Mouse (Mus musculus) CD4-positive naive resting alpha-beta T cell, adult 76 days (primary cell): ENCODE measurements around the gene Rrp12. TPM values are rescaled to one million over a fixed set of nuclear protein-coding genes. Genes with fewer than 3 reads are reported as not detected.

Experiments
- total RNA-seq: library from RNA; stranded (reverse); gene quantifications from one replicate; pipeline ENCODE4 v1.2.4, GENCODE M21; 2023

Gene Rrp12
- 36.7 TPM for total RNA-seq

GRCm38 (mm10) chr19:41895460-41896318 lies at the start of gene Rrp12:
Gene Rrp12 (minus strand): TSS chr19:41896173.

GRCm38 (mm10) chr19:41933179-41934086 lies 37.5 kb upstream of the Rrp12 start, which contains the start of the genes Exosc1 and Zdhhc16:
Gene Exosc1 (minus strand): TSS chr19:41933423.
Gene Zdhhc16 (plus strand): TSS chr19:41933480.

GRCm38 (mm10) chr19:41911178-41912073 lies 15.5 kb upstream of the Rrp12 start, which contains the start of gene Pgam1:
Gene Pgam1 (plus strand): TSS chr19:41911923.

GRCm38 (mm10) chr19:41847992-41848851 lies 47.8 kb downstream of the Rrp12 start, which contains the start of gene Frat2:
Gene Frat2 (minus strand): TSS chr19:41848132.

GRCm38 (mm10) chr19:41829381-41830105 lies 66.4 kb downstream of the Rrp12 start, which contains the start of gene Frat1:
Gene Frat1 (plus strand): TSS chr19:41829970.

Other genes with a start within 250 kb of the Rrp12 start
- gene Slit1, start 152.5 kb downstream of the Rrp12 start, total RNA-seq: not detected
- gene Arhgap19, start 94.1 kb downstream of the Rrp12 start, total RNA-seq: 1.7 TPM
- 74.5 TPM for gene Frat1, start 66.2 kb downstream of the Rrp12 start, total RNA-seq
- gene Frat2, start 48.0 kb downstream of the Rrp12 start, total RNA-seq: 157 TPM
- 40.7 TPM for gene Pgam1, start 15.8 kb upstream of the Rrp12 start, total RNA-seq
- 37.9 TPM for gene Exosc1, start 37.2 kb upstream of the Rrp12 start, total RNA-seq
- 23.9 TPM for gene Zdhhc16, start 37.3 kb upstream of the Rrp12 start, total RNA-seq
- gene Mms19, start 85.0 kb upstream of the Rrp12 start, total RNA-seq: 106 TPM
- 6.7 TPM for gene Ubtd1, start 85.6 kb upstream of the Rrp12 start, total RNA-seq
- gene Ankrd2, start 139.8 kb upstream of the Rrp12 start, total RNA-seq: not detected
- gene Hoga1, start 149.4 kb upstream of the Rrp12 start, total RNA-seq: not detected
- gene 4933411K16Rik, start 156.1 kb upstream of the Rrp12 start, total RNA-seq: not detected
- gene Morn4, start 190.2 kb upstream of the Rrp12 start, total RNA-seq: not detected
- gene Pi4k2a, start 194.3 kb upstream of the Rrp12 start, total RNA-seq: 54.0 TPM
- 9.9 TPM for gene Avpi1, start 232.9 kb upstream of the Rrp12 start, total RNA-seq